Mouse (Mus musculus) cerebellum, adult 2 months (tissue): Measurements from ENCODE around the gene Arf1.

ENCODE experiments used
- CTCF ChIP-seq: fragments of 200-500 bp; IDR thresholded peaks from 2 replicates; pipeline ENCODE4 v1.5.1; 2011; ENCODE audit warnings: low read depth, mild to moderate bottlenecking, control low read depth, low read length, moderate library complexity, borderline replicate concordance; ENCODE audit not compliant: insufficient read depth
- POLR2A ChIP-seq: fragments of 200-500 bp; IDR thresholded peaks from 2 replicates; pipeline ENCODE4 v1.6.1; 2011; ENCODE audit warnings: low read length, control low read depth, borderline replicate concordance; ENCODE audit not compliant: insufficient read depth

GRCm38 (mm10) chr11:59169807-59170206 lies 58.3 kb downstream of the Arf1 start:
- TF ChIP-seq POLR2A (no peak), CTCF (no peak)
